Mouse (Mus musculus) MEL (cell line): Measurements from ENCODE around the gene Tmprss12.
"Not testable (repeated sequence)": the region's sequence is repeated elsewhere in the genome, so short reads cannot be mapped to it uniquely, and the experiment has no call there.

Experiments
- ELF1 ChIP-seq: IDR thresholded peaks from 2 replicates; pipeline ENCODE4 v1.6.1; 2014; ENCODE audit warnings: low read depth, mild to moderate bottlenecking, inconsistent platforms, low read length, improper control_type of control experiment, moderate library complexity
- GATA1 ChIP-seq: IDR thresholded peaks from 2 replicates; pipeline ENCODE4 v1.6.1; 2011; ENCODE audit warnings: low read depth, low read length, improper control_type of control experiment
- HCFC1 ChIP-seq: IDR thresholded peaks from 2 replicates; pipeline ENCODE4 v1.6.1; 2012; ENCODE audit warnings: low read depth, mild to moderate bottlenecking, inconsistent platforms, low read length, improper control_type of control experiment, moderate library complexity
- POLR2AphosphoS5 ChIP-seq: IDR thresholded peaks from 2 replicates; pipeline ENCODE4 v1.6.1; 2012; ENCODE audit warnings: low read depth, borderline replicate concordance, mild to moderate bottlenecking, inconsistent platforms, low read length, moderate library complexity, mixed read lengths

DNA sequence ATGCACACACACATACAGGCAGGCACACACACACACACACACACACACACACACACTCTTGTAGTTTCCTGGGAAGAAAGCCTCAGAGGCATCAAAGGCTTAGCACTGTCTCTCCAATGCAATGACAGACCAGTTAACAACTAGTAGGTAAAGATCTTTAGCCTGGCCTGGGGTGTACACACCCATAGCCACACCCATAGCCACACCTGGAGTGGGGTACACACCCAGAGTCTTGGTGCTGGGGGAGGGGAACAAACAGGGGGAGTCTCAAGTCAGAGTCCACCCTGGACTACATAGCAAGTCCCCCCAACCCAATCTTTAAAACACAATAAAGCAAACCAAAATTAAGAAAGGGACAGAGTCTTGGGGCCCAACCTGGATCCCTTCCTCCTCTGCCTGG lies 56.7 kb downstream of the Tmprss12 start:
- not testable (repeated sequence) for TF ChIP-seq ELF1, HCFC1, GATA1, POLR2AphosphoS5
